Mouse (Mus musculus) neural tube, embryonic 10.5 days (tissue): Measurements from ENCODE around the gene Fcgbp.
"Not testable (repeated sequence)": the region's sequence is repeated elsewhere in the genome, so short reads cannot be mapped to it uniquely, and the experiment has no call there.

Experiments used
- DNase-seq: peaks from one replicate; pipeline ENCODE4 v3.0.0-alpha.2; 2017; ENCODE audit warnings: low spot score; ENCODE audit errors: extremely low spot score

The Fcgbp gene

DNA sequence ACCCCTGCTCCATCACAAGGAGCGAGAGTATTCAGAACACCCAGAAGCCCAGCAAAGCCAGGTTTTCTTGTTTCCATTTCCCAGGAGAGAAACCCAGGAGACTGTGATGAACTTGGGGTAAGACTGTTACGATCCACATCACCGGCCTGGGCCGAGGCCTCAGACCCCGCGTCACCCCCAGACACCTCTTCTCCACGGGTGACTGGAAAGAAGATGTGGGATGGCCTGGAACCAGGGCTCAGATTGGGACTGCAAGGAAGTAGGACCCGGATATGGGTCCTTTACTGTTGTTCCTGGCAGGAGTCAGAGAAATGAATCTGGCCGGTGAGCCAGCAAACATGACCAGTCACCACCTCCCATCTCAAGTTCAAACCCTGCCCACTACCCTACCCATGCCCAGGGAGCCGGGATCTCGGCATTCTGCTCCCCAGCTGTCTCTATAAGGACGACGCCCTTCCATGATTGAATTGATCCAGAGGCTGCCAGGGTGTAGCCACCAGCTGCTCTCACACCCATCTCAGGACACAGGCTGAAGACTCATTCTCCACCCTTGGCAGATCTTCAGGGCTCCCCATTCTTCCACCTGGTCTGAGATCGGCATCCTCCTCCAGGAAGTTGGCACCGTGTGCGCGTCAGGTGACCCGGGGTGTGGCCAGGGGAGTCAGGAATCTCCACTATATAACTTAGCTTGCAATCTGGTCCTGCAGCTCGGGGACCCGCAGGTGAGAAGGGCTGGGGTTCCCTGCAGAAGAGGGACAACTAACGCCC is at the start of gene Fcgbp:
Gene Fcgbp (plus strand): TSS at position 706 of the 768 bp plus-strand sequence.
- DNase-seq = no peak

- DNase-seq = no peak
These were observed 26.5 kb upstream of the Fcgbp start for GRCm38 (mm10) chr7:28044524-28044923.

GRCm38 (mm10) chr7:28049476-28050409 is 21.3 kb upstream of the Fcgbp start, which contains the start of gene Psmc4:
Gene Psmc4 (minus strand): TSS chr7:28050101.
- DNase-seq = peak; percentile 96

DNA sequence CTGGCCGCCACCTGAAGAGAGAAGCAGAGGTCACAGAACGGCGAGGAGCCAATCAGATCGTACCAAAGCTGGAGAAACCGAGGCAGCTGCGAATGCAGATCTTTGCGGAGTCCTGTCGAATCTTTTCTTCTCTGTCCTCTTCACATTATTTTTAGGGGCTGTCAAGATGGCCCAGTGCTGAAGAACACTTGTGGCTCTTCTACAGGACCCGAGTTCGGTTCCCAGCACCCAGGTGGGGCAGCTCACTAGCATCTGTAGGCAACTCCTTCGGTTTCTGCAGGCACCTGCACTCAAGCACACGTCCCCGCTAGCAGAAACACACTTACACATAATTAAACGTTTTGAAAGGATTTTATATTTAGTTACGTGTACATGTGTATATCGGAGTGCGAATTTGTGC is 20.5 kb upstream of the Fcgbp start:
- peak; percentile 24 for DNase-seq

DNA sequence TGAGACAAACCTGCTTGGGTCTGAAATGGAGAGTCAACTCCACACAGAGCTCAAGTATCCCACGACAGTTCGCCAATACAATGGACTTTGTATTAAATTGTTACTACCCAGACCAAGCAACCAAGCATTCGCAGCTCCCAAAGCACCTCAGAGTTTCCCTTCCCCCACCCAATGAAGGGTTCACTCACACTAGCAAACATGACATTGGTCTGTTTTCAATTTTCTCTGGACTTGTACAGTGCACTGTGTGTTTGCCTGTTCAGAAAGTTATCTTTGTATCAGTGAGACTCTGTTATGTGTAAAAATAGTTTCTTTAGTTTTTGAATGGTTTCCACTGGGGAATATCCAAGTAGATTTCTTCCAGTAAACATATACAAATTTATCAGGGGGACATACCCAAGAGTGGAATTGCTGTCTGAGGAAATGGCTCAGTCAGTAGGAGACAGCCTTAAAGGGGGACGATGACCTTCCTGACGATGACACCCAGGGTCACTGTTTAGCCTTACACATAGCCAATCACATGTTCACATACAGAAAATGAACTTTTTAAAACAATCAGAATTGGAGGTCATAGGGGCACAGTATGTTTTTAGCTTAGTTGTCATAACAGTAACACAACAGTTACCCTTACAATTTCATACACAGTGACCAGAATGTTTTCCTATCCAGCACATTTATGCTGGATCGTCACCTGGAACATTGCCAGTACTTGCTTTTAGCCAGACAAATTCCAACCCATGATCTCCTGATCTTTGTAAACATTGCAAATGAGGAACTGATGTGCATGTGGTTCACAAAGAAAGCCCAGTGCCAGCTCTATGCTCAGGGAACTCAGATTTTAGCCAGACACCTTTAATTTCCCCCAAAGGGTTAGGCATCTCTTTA is 17.7 kb upstream of the Fcgbp start:
- no peak for DNase-seq

- DNase-seq = no peak
These were observed 11.1 kb upstream of the Fcgbp start for GRCm38 (mm10) chr7:28059972-28060371.

DNA sequence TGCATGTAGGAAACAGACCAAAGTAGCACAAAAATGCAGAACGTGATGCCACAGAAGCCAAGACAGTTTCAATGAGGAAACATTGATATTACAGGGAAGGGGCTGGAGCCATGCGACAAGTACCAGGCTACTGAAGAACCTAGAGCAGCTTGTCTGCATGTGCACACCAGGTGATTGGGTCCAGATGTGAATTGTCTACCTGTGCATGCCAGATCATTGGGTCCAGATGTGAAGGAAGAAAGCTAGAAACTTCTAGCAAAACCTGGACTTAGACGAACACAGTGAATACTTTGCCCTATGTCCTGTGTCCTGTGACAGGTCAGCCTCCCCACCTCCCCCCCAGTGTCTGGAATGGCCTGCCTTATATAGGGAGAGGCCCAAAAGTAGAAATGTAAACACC is 2.4 kb upstream of the Fcgbp start:
- no peak for DNase-seq

GRCm38 (mm10) chr7:28069546-28070172 is 1.4 kb upstream of the Fcgbp start:
- DNase-seq = no peak

DNA sequence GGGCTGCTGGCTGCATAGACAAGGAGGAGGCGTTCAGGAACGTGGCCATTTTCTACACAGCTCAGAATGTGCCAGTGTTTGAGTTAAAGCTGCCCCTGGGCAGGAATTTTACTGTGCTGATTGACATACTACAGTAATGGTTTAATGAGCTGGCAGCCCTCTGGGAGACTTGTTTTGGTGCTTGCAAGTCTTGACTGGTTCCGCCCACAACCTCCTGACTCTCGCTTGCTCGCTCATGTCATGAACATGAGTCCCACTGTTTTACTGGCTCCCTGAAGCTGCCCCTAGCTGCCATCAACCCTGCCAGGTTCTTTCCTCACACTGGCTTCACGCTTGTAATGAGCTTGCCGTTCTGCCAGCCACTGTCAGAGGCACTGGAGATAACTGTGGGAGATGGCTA is 13.2 kb downstream of the Fcgbp start:
- no peak for DNase-seq

DNA sequence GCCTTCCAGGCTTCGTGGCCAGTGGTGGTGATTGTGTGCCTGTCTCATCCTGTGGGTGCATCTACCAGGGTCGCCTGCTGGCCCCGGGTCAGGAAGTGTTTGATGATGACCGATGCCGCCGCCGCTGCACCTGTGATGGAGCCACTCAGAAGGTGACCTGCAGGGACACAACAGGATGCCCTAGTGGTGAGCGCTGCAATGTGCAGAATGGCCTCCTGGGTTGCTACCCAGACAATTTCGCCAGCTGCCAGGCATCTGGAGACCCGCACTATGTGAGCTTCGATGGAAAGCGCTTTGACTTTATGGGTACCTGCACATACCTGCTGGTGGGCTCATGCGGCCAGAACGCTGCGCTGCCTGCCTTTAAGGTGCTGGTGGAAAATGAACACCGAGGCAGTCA is 15.2 kb downstream of the Fcgbp start:
- no peak for DNase-seq

GRCm38 (mm10) chr7:28093541-28093940 is 22.5 kb downstream of the Fcgbp start:
- DNase-seq = no peak

DNA sequence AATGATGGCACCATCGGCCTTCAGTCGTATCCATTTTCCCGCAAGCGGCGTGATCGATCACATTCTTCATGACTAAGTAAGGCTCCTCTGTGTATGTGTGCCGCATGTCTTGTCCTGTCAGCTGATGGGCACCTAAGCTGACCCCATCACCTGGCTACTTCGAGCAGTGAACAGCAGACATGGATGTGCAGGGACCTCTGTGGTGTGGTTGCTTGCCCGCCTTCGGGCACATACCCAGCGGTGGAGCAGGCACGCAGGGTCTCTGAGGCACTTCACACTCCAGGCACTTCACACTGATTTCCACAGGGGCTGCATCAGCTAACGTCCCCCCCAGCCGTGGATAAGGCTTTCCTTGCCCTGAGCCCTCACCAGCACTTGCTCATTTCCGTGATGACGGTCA is 28.1 kb downstream of the Fcgbp start:
- no peak for DNase-seq

DNA sequence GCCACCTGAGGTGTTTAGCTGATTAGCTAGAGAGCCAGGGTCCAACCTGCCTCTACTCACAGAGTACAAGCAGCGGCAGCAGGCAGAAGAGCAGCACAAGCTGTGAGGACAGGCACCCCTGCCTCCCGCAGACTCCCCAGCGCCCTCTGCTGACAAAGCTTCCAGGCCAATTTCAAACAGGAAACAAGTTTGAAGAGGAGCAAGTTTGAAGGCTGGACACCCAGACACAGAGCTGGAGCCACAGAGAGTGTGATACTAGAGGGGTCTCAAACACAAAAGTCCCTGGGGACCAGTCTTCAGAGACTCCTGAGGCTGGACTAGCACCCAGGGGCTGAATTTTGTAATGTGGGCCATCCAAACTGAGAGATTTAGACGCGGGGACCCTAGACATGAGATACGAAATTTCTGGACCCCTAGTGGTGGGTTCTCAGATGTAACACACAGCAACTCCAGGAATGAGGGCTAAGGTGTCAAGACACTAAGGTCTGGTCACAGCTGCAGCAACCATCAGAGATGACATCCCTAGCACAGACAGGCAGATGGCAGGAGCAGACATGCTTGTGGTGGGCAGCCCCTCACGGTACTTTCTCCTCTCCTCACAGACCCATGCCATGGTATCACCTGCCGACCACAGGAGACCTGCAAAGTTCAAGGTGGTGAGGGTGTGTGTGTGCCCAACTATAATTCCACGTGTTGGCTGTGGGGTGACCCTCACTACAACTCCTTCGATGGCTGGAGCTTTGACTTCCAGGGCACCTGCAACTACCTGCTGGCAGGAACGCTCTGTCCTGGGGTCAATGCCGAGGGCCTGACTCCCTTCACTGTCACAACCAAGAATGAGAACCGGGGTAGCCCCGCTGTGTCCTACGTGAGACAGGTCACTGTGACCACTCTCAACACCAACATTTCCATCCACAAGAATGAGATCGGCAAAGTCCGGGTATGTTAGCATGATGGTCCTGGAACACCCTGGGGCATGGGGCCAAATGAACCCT is 29.9 kb downstream of the Fcgbp start:
- DNase-seq = peak; percentile 20

- DNase-seq = not testable (repeated sequence)
These were observed 31.9 kb downstream of the Fcgbp start for GRCm38 (mm10) chr7:28102936-28103335.

DNA sequence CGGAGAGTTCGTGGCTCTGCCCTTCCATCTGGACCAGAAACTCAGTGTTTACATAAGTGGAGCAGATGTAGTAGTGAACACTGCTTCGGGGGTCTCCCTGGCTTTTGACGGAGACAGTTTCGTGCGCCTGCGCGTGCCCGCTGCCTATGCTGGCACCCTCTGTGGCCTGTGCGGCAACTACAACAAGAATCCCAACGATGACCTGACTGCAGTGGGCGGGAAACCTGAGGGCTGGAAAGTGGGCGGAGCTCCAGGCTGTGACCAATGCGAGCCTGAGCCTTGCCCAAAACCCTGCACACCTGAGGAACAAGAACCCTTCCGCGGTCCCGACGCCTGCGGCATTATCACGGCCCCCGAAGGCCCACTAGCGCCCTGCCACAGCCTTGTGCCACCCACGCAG is 33.6 kb downstream of the Fcgbp start:
- DNase-seq = peak; percentile 17

- DNase-seq = no peak
These were observed 35.2 kb downstream of the Fcgbp start for GRCm38 (mm10) chr7:28106241-28106640.

DNA sequence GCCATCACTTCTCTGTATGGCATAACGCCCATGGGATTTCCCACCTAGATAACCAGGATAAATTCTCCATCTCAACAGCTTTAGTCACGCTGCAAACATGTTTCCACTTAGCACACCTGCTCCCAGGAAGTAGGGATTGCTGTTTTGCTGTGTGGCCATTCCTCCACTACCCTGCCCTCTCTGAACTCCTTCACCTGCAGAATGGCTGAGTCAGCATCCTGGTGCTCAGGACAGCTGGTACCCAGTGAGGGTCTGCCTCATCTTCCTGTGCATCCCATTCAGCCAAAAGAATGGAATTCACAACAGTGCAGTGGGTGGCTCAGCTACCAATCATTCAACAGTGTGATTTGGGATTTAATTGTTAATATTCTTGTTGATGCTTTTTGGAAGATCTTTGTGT is 43.6 kb downstream of the Fcgbp start:
- DNase-seq = no peak

GRCm38 (mm10) chr7:28129166-28129565 is 58.1 kb downstream of the Fcgbp start, which contains the start of gene 9530053A07Rik:
Gene 9530053A07Rik (plus strand): TSS chr7:28129466.
- no peak for DNase-seq

- DNase-seq = peak; percentile 30
These were observed 66.6 kb downstream of the Fcgbp start for GRCm38 (mm10) chr7:28137613-28138012.
